Comparison of ENCODE assay signal across 19 mouse cellular contexts in genomic region chr2:133535481-133535880, GRCm38 (mm10).
"Had no signal": no experiment of that assay in that cellular context is flagged by ENCODE, and none has a peak within 500 bp of the region (broad histone marks: within the 10 kb centered on the region; RNA-seq: fewer than 3 reads in every experiment).

No protein-coding gene starts in this region.

- H3K27ac ChIP-seq: kidney, postnatal 0 days; left cerebral cortex, adult 2 months; liver, embryonic 13.5 days; neural tube, embryonic 13.5 days; stomach, embryonic 15.5 days had no signal

- H3K36me3 ChIP-seq: liver, embryonic 13.5 days; neural tube, embryonic 13.5 days; stomach, embryonic 15.5 days had no signal

- H3K27me3 ChIP-seq: liver, embryonic 13.5 days; neural tube, embryonic 13.5 days; stomach, embryonic 15.5 days had no signal

- H3K4me3 ChIP-seq: left cerebral cortex, adult 2 months; liver, embryonic 13.5 days; myocyte; neural tube, embryonic 13.5 days; stomach, embryonic 15.5 days had no signal

- ATAC-seq: intestine, postnatal 0 days had no signal

- H3K4me2 ChIP-seq: liver, embryonic 13.5 days; neural tube, embryonic 13.5 days; stomach, embryonic 15.5 days had no signal

- H3K4me1 ChIP-seq: liver, embryonic 13.5 days; neural tube, embryonic 13.5 days; stomach, embryonic 15.5 days had no signal

- H3K9me3 ChIP-seq: liver, embryonic 13.5 days; neural tube, embryonic 13.5 days; stomach, embryonic 15.5 days had no signal

- DNase-seq: kidney, adult 2 months; kidney, postnatal 25 days; layer of hippocampus, postnatal 36 days; liver, embryonic 13.5 days; lung, adult 2 months; lung, postnatal 14 days; lung, postnatal 4 days; retina, postnatal 1 day; right cerebral cortex, postnatal 25 days; spleen, adult 18-20 months; thymus, adult 2 months; thymus, postnatal 14 days; thymus, postnatal 4 days had no signal

- H3K9ac ChIP-seq: liver, embryonic 13.5 days; neural tube, embryonic 13.5 days; stomach, embryonic 15.5 days had no signal
